Mouse (Mus musculus): ENCODE measurements around the gene Ugt1a5. TPM values are rescaled to one million over a fixed set of nuclear protein-coding genes. Genes with fewer than 3 reads are reported as not detected.

Gene Ugt1a5
- not detected in 2 replicates for polyA plus RNA-seq (2015; fragmentation: Nextera tagmentation; extraction: Ambion mirVana)

DNA sequence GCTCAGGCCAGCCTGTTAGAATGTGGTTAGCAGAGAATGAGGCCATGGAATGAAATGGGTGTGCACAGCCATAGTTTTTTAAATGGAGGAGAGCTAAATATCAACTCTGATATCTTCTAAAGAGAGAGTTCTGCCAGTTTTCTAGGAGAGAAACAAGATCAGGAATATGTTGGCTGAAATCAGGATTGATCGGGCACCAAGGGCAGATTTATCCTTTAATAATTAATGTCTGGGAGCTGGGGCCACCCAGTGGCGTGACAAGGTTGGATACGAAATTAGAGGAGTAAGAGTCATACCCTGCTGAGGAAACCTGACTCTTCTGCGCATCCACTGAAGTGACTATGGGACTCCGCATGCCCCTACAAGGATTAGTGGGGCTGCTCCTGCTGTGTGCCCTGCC is at the start of gene Ugt1a5:
Gene Ugt1a5 (plus strand): TSS at position 302 of the 400 bp plus-strand sequence.

GRCm38 (mm10) chr1:88134457-88135011 is 31.3 kb upstream of the Ugt1a5 start, which contains the start of gene Ugt1a6a:
TSS of gene Ugt1a6a (plus strand) at chr1:88134809.

GRCm38 (mm10) chr1:88200456-88200855 is 34.6 kb downstream of the Ugt1a5 start, which contains the start of gene Ugt1a2:
TSS of gene Ugt1a2 (plus strand) at chr1:88200601.

GRCm38 (mm10) chr1:88205294-88205922 is 39.6 kb downstream of the Ugt1a5 start, which contains the start of gene Dnajb3:
TSS of gene Dnajb3 (minus strand) at chr1:88205782.

DNA sequence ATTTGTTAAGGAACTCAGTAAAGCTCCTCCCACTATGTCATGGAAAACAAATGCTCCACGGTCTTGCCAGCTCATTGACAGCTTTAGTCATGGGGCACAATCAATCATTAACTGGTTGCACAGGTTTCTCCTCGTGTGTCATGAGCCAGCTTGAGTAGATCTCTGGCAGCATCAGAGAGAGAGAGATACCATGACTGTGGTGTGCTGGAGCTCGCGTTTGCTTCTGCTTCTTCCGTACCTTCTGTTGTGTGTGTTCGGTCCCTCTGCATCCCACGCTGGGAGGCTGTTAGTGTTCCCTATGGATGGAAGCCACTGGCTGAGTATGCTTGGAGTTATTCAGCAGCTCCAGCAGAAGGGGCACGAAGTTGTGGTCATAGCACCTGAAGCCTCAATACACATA is 46.0 kb downstream of the Ugt1a5 start, which contains the start of gene Ugt1a1:
Gene Ugt1a1 (plus strand): TSS at position 148 of the 400 bp plus-strand sequence.

GRCm38 (mm10) chr1:88226670-88227379 is 61.0 kb downstream of the Ugt1a5 start, which contains the start of gene Mroh2a:
TSS of gene Mroh2a (plus strand) at chr1:88226986.

Other genes starting within 250 kb of the Ugt1a5 start
- gene Usp40, start 157.5 kb upstream of the Ugt1a5 start, polyA plus RNA-seq (2015; fragmentation: Nextera tagmentation; extraction: Ambion mirVana), result 11.5 and 13.5 TPM in 2 replicates
- gene Ugt1a10, start 110.6 kb upstream of the Ugt1a5 start, polyA plus RNA-seq (2015; fragmentation: Nextera tagmentation; extraction: Ambion mirVana), result not detected in 2 replicates
- gene Ugt1a9, start 95.2 kb upstream of the Ugt1a5 start, polyA plus RNA-seq (2015; fragmentation: Nextera tagmentation; extraction: Ambion mirVana), result 0.17 TPM in 1 of 2 replicates, not detected in the other
- gene Ugt1a8, start 78.2 kb upstream of the Ugt1a5 start, polyA plus RNA-seq (2015; fragmentation: Nextera tagmentation; extraction: Ambion mirVana), result not detected in 2 replicates
- gene Ugt1a7c, start 71.0 kb upstream of the Ugt1a5 start, polyA plus RNA-seq (2015; fragmentation: Nextera tagmentation; extraction: Ambion mirVana), result 1.7 and 2.7 TPM in 2 replicates
- not detected in 2 replicates for gene Ugt1a6b, start 62.8 kb upstream of the Ugt1a5 start, polyA plus RNA-seq (2015; fragmentation: Nextera tagmentation; extraction: Ambion mirVana)
- 3.5 and 4.2 TPM in 2 replicates for gene Ugt1a6a, start 31.2 kb upstream of the Ugt1a5 start, polyA plus RNA-seq (2015; fragmentation: Nextera tagmentation; extraction: Ambion mirVana)
- gene Ugt1a2, start 34.6 kb downstream of the Ugt1a5 start, polyA plus RNA-seq (2015; fragmentation: Nextera tagmentation; extraction: Ambion mirVana), result 0.08 and 0.11 TPM in 2 replicates
- 11.7 and 14.8 TPM in 2 replicates for gene Dnajb3, start 39.8 kb downstream of the Ugt1a5 start, polyA plus RNA-seq (2015; fragmentation: Nextera tagmentation; extraction: Ambion mirVana)
- 0.08 and 0.23 TPM in 2 replicates for gene Ugt1a1, start 45.9 kb downstream of the Ugt1a5 start, polyA plus RNA-seq (2015; fragmentation: Nextera tagmentation; extraction: Ambion mirVana)
- gene Mroh2a, start 61.0 kb downstream of the Ugt1a5 start, polyA plus RNA-seq (2015; fragmentation: Nextera tagmentation; extraction: Ambion mirVana), result 0.36 and 0.39 TPM in 2 replicates
- gene Hjurp, start 111.6 kb downstream of the Ugt1a5 start, polyA plus RNA-seq (2015; fragmentation: Nextera tagmentation; extraction: Ambion mirVana), result 34.9 and 40.6 TPM in 2 replicates
- gene Trpm8, start 111.6 kb downstream of the Ugt1a5 start, polyA plus RNA-seq (2015; fragmentation: Nextera tagmentation; extraction: Ambion mirVana), result 0.19 and 0.35 TPM in 2 replicates
- 0.17 and 0.34 TPM in 2 replicates for gene Spp2, start 240.9 kb downstream of the Ugt1a5 start, polyA plus RNA-seq (2015; fragmentation: Nextera tagmentation; extraction: Ambion mirVana)

Data from neural tube, postnatal 0 days (tissue).